Mouse (Mus musculus): Measurements from ENCODE around the gene Sympk.

The Sympk gene

GRCm38 (mm10) chr7:19007026-19007977, 16.9 kb upstream of the Sympk start:
- DNase-seq (ENCODE audit: low spot score), result no peak

- DNase-seq (ENCODE audit: low spot score), result no peak
Measured at GRCm38 (mm10) chr7:19010581-19010980, 13.6 kb upstream of the Sympk start.

- DNase-seq (ENCODE audit: low spot score), result no peak
Measured at GRCm38 (mm10) chr7:19012025-19012621, 12.1 kb upstream of the Sympk start.

- DNase-seq (ENCODE audit: low spot score), result no peak
Measured at GRCm38 (mm10) chr7:19012882-19013281, 11.3 kb upstream of the Sympk start.

GRCm38 (mm10) chr7:19014452-19014851, 9.7 kb upstream of the Sympk start:
- no peak for DNase-seq (ENCODE audit: low spot score)

GRCm38 (mm10) chr7:19016042-19016441, 8.1 kb upstream of the Sympk start:
- no peak for DNase-seq (ENCODE audit: low spot score)

- no peak for DNase-seq (ENCODE audit: low spot score)
Measured at GRCm38 (mm10) chr7:19017909-19018308, 6.3 kb upstream of the Sympk start.

- no peak for DNase-seq (ENCODE audit: low spot score)
Measured at GRCm38 (mm10) chr7:19021048-19021447, 3.1 kb upstream of the Sympk start.

- no peak for DNase-seq (ENCODE audit: low spot score)
Measured at GRCm38 (mm10) chr7:19022189-19022958, 1.8 kb upstream of the Sympk start.

- no peak for DNase-seq (ENCODE audit: low spot score)
Measured at GRCm38 (mm10) chr7:19023357-19023814, 791 bp upstream of the Sympk start, which contains the start of gene Foxa3. Gene Foxa3, minus strand, starts transcription at chr7:19023538.

- DNase-seq (ENCODE audit: low spot score), result no peak
Measured at GRCm38 (mm10) chr7:19024581-19025255, 541 bp downstream of the Sympk start.

- DNase-seq (ENCODE audit: low spot score), result no peak
Measured at GRCm38 (mm10) chr7:19028067-19028466, 3.9 kb downstream of the Sympk start.

GRCm38 (mm10) chr7:19029084-19029653, 5.0 kb downstream of the Sympk start:
- DNase-seq (ENCODE audit: low spot score), result no peak

GRCm38 (mm10) chr7:19031641-19032040, 7.5 kb downstream of the Sympk start:
- no peak for DNase-seq (ENCODE audit: low spot score)

- DNase-seq (ENCODE audit: low spot score), result no peak
Measured at GRCm38 (mm10) chr7:19044616-19045015, 20.4 kb downstream of the Sympk start.

GRCm38 (mm10) chr7:19046286-19047069, 22.3 kb downstream of the Sympk start:
- DNase-seq (ENCODE audit: low spot score), result no peak

- DNase-seq (ENCODE audit: low spot score), result no peak
Measured at GRCm38 (mm10) chr7:19048006-19048527, 23.9 kb downstream of the Sympk start.

GRCm38 (mm10) chr7:19049252-19049651, 25.1 kb downstream of the Sympk start:
- DNase-seq (ENCODE audit: low spot score), result no peak

GRCm38 (mm10) chr7:19050172-19050571, 26.0 kb downstream of the Sympk start:
- no peak for DNase-seq (ENCODE audit: low spot score)

GRCm38 (mm10) chr7:19051161-19051560, 27.0 kb downstream of the Sympk start:
- DNase-seq (ENCODE audit: low spot score), result no peak
